Mouse (Mus musculus): ENCODE measurements at regions not wholly inside any gene's neighbourhood (a gene's known extent, or its start where the extent isn't known, plus 50 kb on each side); places are given as distances from the start of the nearest gene placed in this dataset.
"Not testable (repeated sequence)": the region's sequence is repeated elsewhere in the genome, so short reads cannot be mapped to it uniquely, and the experiment has no call there.

GRCm38 (mm10) chr8:20016082-20016840 lies 113.1 kb downstream of the Gm31371 start:
- H3K9me3 ChIP-seq (replicated peaks; ENCODE audit: low read length); DNase-seq (ENCODE audit: low spot score); H3K4me3 ChIP-seq (replicated peaks; ENCODE audit: low read depth, low read length); ATAC-seq (replicated peaks; ENCODE audit: low FRiP score, low read depth); H3K36me3 ChIP-seq (ENCODE audit: insufficient read depth, low read length); H3K4me1 ChIP-seq (replicated peaks; ENCODE audit: insufficient read depth, low read length); H3K27me3 ChIP-seq (ENCODE audit: insufficient read depth, low read length); H3K4me2 ChIP-seq (ENCODE audit: low read length); H3K9ac ChIP-seq (ENCODE audit: low read depth, low read length); H3K27ac ChIP-seq: not testable (repeated sequence)
- 94% methylated on average over 15 of the region's 17 CpGs for WGBS

- DNase-seq (ENCODE audit: low spot score); H3K27ac ChIP-seq; H3K9me3 ChIP-seq (replicated peaks; ENCODE audit: low read length); H3K4me3 ChIP-seq (replicated peaks; ENCODE audit: low read depth, low read length); ATAC-seq (replicated peaks; ENCODE audit: low FRiP score, low read depth); H3K36me3 ChIP-seq (ENCODE audit: insufficient read depth, low read length); H3K27me3 ChIP-seq (ENCODE audit: insufficient read depth, low read length); H3K4me1 ChIP-seq (replicated peaks; ENCODE audit: insufficient read depth, low read length); H3K9ac ChIP-seq (ENCODE audit: low read depth, low read length); H3K4me2 ChIP-seq (ENCODE audit: low read length): not testable (repeated sequence)
- WGBS: no CpG with 5 or more reads among the region's 2 CpGs
Measured at GRCm38 (mm10) chr8:20025521-20025920, 122.3 kb downstream of the Gm31371 start.

GRCm38 (mm10) chr8:20027956-20028355 lies 124.8 kb downstream of the Gm31371 start:
- not testable (repeated sequence) for H3K27ac ChIP-seq; H3K4me1 ChIP-seq (replicated peaks; ENCODE audit: insufficient read depth, low read length); H3K9me3 ChIP-seq (replicated peaks; ENCODE audit: low read length); H3K36me3 ChIP-seq (ENCODE audit: insufficient read depth, low read length); H3K9ac ChIP-seq (ENCODE audit: low read depth, low read length); H3K27me3 ChIP-seq (ENCODE audit: insufficient read depth, low read length); DNase-seq (ENCODE audit: low spot score); H3K4me3 ChIP-seq (replicated peaks; ENCODE audit: low read depth, low read length); ATAC-seq (replicated peaks; ENCODE audit: low FRiP score, low read depth); H3K4me2 ChIP-seq (ENCODE audit: low read length)
- whole genome bisulfite sequencing: 67% methylated on average over 1 of the region's 2 CpGs

GRCm38 (mm10) chr8:20030131-20030530 lies 126.9 kb downstream of the Gm31371 start:
- not testable (repeated sequence) for H3K27ac ChIP-seq; H3K4me2 ChIP-seq (ENCODE audit: low read length); H3K4me1 ChIP-seq (replicated peaks; ENCODE audit: insufficient read depth, low read length); ATAC-seq (replicated peaks; ENCODE audit: low FRiP score, low read depth); H3K36me3 ChIP-seq (ENCODE audit: insufficient read depth, low read length); DNase-seq (ENCODE audit: low spot score); H3K27me3 ChIP-seq (ENCODE audit: insufficient read depth, low read length); H3K9ac ChIP-seq (ENCODE audit: low read depth, low read length); H3K4me3 ChIP-seq (replicated peaks; ENCODE audit: low read depth, low read length); H3K9me3 ChIP-seq (replicated peaks; ENCODE audit: low read length)
- 82% methylated on average over 2 of the region's 2 CpGs for WGBS

GRCm38 (mm10) chr8:20057626-20058025 lies 154.4 kb downstream of the Gm31371 start:
- ATAC-seq (replicated peaks; ENCODE audit: low FRiP score, low read depth); H3K27ac ChIP-seq; H3K4me3 ChIP-seq (replicated peaks; ENCODE audit: low read depth, low read length); H3K36me3 ChIP-seq (ENCODE audit: insufficient read depth, low read length); H3K9ac ChIP-seq (ENCODE audit: low read depth, low read length); DNase-seq (ENCODE audit: low spot score); H3K27me3 ChIP-seq (ENCODE audit: insufficient read depth, low read length); H3K4me2 ChIP-seq (ENCODE audit: low read length); H3K4me1 ChIP-seq (replicated peaks; ENCODE audit: insufficient read depth, low read length); H3K9me3 ChIP-seq (replicated peaks; ENCODE audit: low read length): not testable (repeated sequence)
- WGBS: 67% methylated on average over 2 of the region's 3 CpGs

GRCm38 (mm10) chr8:20098121-20098520 lies 194.9 kb downstream of the Gm31371 start:
- not testable (repeated sequence) for H3K4me3 ChIP-seq (replicated peaks; ENCODE audit: low read depth, low read length); H3K4me2 ChIP-seq (ENCODE audit: low read length); H3K9ac ChIP-seq (ENCODE audit: low read depth, low read length); ATAC-seq (replicated peaks; ENCODE audit: low FRiP score, low read depth); H3K9me3 ChIP-seq (replicated peaks; ENCODE audit: low read length); DNase-seq (ENCODE audit: low spot score); H3K27me3 ChIP-seq (ENCODE audit: insufficient read depth, low read length); H3K36me3 ChIP-seq (ENCODE audit: insufficient read depth, low read length); H3K4me1 ChIP-seq (replicated peaks; ENCODE audit: insufficient read depth, low read length); H3K27ac ChIP-seq
- 83% methylated on average over 4 of the region's 5 CpGs for WGBS

GRCm38 (mm10) chr8:20100241-20100640 lies 197.0 kb downstream of the Gm31371 start:
- not testable (repeated sequence) for ATAC-seq (replicated peaks; ENCODE audit: low FRiP score, low read depth); H3K9me3 ChIP-seq (replicated peaks; ENCODE audit: low read length); H3K36me3 ChIP-seq (ENCODE audit: insufficient read depth, low read length); DNase-seq (ENCODE audit: low spot score); H3K9ac ChIP-seq (ENCODE audit: low read depth, low read length); H3K27me3 ChIP-seq (ENCODE audit: insufficient read depth, low read length); H3K4me2 ChIP-seq (ENCODE audit: low read length); H3K4me1 ChIP-seq (replicated peaks; ENCODE audit: insufficient read depth, low read length); H3K27ac ChIP-seq; H3K4me3 ChIP-seq (replicated peaks; ENCODE audit: low read depth, low read length)
- no CpG with 5 or more reads among the region's 1 CpGs for WGBS

- H3K27me3 ChIP-seq (ENCODE audit: insufficient read depth, low read length); H3K4me2 ChIP-seq (ENCODE audit: low read length); H3K4me3 ChIP-seq (replicated peaks; ENCODE audit: low read depth, low read length); DNase-seq (ENCODE audit: low spot score); H3K36me3 ChIP-seq (ENCODE audit: insufficient read depth, low read length); ATAC-seq (replicated peaks; ENCODE audit: low FRiP score, low read depth); H3K9me3 ChIP-seq (replicated peaks; ENCODE audit: low read length); H3K4me1 ChIP-seq (replicated peaks; ENCODE audit: insufficient read depth, low read length); H3K9ac ChIP-seq (ENCODE audit: low read depth, low read length); H3K27ac ChIP-seq: not testable (repeated sequence)
- no CpG with 5 or more reads among the region's 2 CpGs for WGBS
Measured at GRCm38 (mm10) chr8:20102374-20102773, 199.2 kb downstream of the Gm31371 start.

GRCm38 (mm10) chr8:20107154-20107553 lies 204.0 kb downstream of the Gm31371 start:
- H3K9ac ChIP-seq (ENCODE audit: low read depth, low read length); H3K27ac ChIP-seq: not testable (repeated sequence)
- WGBS: 78% methylated on average over 1 of the region's 2 CpGs

More at GRCm38 (mm10) chr8:20107154-20107553, 204.0 kb downstream of the Gm31371 start:
- not testable (repeated sequence) for DNase-seq (ENCODE audit: low spot score); H3K27me3 ChIP-seq (ENCODE audit: insufficient read depth, low read length); H3K4me2 ChIP-seq (ENCODE audit: low read length); H3K4me3 ChIP-seq (replicated peaks; ENCODE audit: low read depth, low read length); H3K4me1 ChIP-seq (replicated peaks; ENCODE audit: insufficient read depth, low read length); H3K9me3 ChIP-seq (replicated peaks; ENCODE audit: low read length); ATAC-seq (replicated peaks; ENCODE audit: low FRiP score, low read depth); H3K36me3 ChIP-seq (ENCODE audit: insufficient read depth, low read length)
